Mouse (Mus musculus) ES-E14 (cell line): ENCODE data around the gene Fau. TPM values are rescaled to one million over a fixed set of nuclear protein-coding genes. Genes with fewer than 3 reads are reported as not detected.

Source experiments
- DNase-seq: peaks from one replicate; pipeline ENCODE4 v3.0.0-alpha.2; 2013; ENCODE audit warnings: low read depth, low spot score
- H3K27ac ChIP-seq: 2 replicates; pipeline ENCODE4 v1.5.1; 2012; ENCODE audit warnings: low read depth, mild to moderate bottlenecking, low read length, moderate library complexity, mixed read lengths; ENCODE audit not compliant: poor library complexity, insufficient read depth, severe bottlenecking
- H3K36me3 ChIP-seq: 2 replicates; pipeline ENCODE4 v1.6.1; 2012; ENCODE audit warnings: mild to moderate bottlenecking, low read length, moderate library complexity, mixed read lengths; ENCODE audit not compliant: control insufficient read depth, poor library complexity, insufficient read depth, severe bottlenecking
- H3K4me1 ChIP-seq, 2 experiments: fragments of 150-350 bp in 1 of 2; sonication (generic) in 1 of 2; 2 replicates each; pipeline ENCODE4 v1.6.1; 2012; ENCODE audit warnings: low read length in 2 of 2, mild to moderate bottlenecking in 1 of 2, mixed read lengths in 1 of 2; ENCODE audit not compliant: control insufficient read depth in 2 of 2, insufficient read depth in 2 of 2, poor library complexity in 1 of 2
- H3K4me3 ChIP-seq, 2 experiments: fragments of 150-350 bp in 1 of 2; sonication (generic) in 1 of 2; 2 replicates each; pipeline ENCODE4 v1.5.1; 2012; ENCODE audit warnings: low read length in 2 of 2, low read depth in 1 of 2, mild to moderate bottlenecking in 1 of 2, mixed read lengths in 1 of 2; ENCODE audit not compliant: insufficient read depth in 1 of 2, poor library complexity in 1 of 2, severe bottlenecking in 1 of 2
- H3K9ac ChIP-seq: 2 replicates; pipeline ENCODE4 v1.6.1; 2012; ENCODE audit warnings: low read depth, mild to moderate bottlenecking, low read length, mixed read lengths; ENCODE audit not compliant: poor library complexity, insufficient read depth, severe bottlenecking
- H3K9me3 ChIP-seq: fragments of 150-350 bp; sonication (generic); 2 replicates; pipeline ENCODE4 v1.6.1; 2012; ENCODE audit warnings: low read depth, mild to moderate bottlenecking, low read length; ENCODE audit not compliant: control insufficient read depth, insufficient read depth
- CHD2 ChIP-seq: IDR thresholded peaks from 2 replicates; pipeline ENCODE4 v1.6.1; 2014; ENCODE audit warnings: mild to moderate bottlenecking, low read depth, low read length, inconsistent platforms
- HCFC1 ChIP-seq: IDR thresholded peaks from 2 replicates; pipeline ENCODE4 v1.6.1; 2012; ENCODE audit warnings: low read length, inconsistent platforms, borderline replicate concordance; ENCODE audit not compliant: insufficient read depth
- MAFK ChIP-seq: IDR thresholded peaks from 2 replicates; pipeline ENCODE4 v1.6.1; 2014; ENCODE audit warnings: mild to moderate bottlenecking, low read depth, low read length, inconsistent platforms; ENCODE audit not compliant: insufficient read depth
- ZC3H11A ChIP-seq: IDR thresholded peaks from 2 replicates; pipeline ENCODE4 v1.6.1; 2012; ENCODE audit warnings: low read depth, mild to moderate bottlenecking, inconsistent platforms, low read length, borderline replicate concordance
- ZNF384 ChIP-seq: IDR thresholded peaks from 2 replicates; pipeline ENCODE4 v1.6.1; 2012; ENCODE audit warnings: low read depth, low read length, inconsistent platforms
- in situ Hi-C, 2 experiments: fragments of 600-800 bp; cut with MboI; formaldehyde crosslinking; loops; one replicate each; pipeline ENCODE4 v1.15.1; 2025; ENCODE audit warnings: low sequenced_read_pairs in 2 of 2, inconsistent platforms in 1 of 2; ENCODE audit not compliant: unreplicated experiment in 2 of 2
- total RNA-seq: library from RNA; depleted of rRNA; stranded (reverse); fragments of 300-350 nt; gene quantifications from 2 replicates; pipeline ENCODE4 v1.2.3, GENCODE M21; 2012

Fau gene
- total RNA-seq, 1 experiment: 1,510 TPM

DNA sequence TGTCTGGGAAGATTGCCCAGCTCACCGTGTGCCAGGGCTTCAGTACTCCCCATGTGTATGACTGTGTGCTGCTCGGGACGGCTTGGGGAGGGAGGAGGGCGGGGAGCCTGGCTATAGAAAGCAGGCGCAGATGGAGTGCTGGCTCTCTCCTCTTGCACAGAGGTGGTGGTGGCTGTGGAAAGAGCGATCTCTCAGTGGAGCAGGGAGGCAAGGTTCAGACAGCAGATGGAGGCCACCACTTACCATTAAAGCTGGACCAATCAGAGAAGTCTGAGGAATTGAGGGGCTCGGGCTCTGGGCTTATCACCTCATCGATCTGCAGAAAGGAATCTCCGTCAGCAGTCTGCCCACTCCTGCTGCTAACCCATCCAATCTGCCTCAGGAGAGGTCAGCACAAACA lies 24.5 kb downstream of the Fau start, which contains the start of gene Gm28374:
Gm28374 (minus strand) TSS at position 101 of the 400 bp plus-strand sequence.
- TF ChIP-seq MAFK (no peak), ZC3H11A (no peak), CHD2 (no peak), ZNF384 (no peak), HCFC1 (no peak)
- DNase-seq: no peak
- Histone ChIP-seq H3K4me1 (peaks cover 5 to 9% of the 10 kb centered on the region in 2 experiments; a peak in 3 of 4 replicates), H3K9ac (no peak within 1 kb of the TSS), H3K36me3 (peaks cover 32% of the 10 kb centered on the region), H3K4me3 (no peak within 1 kb of the TSS), H3K27ac (no peak within 1 kb of the TSS), H3K9me3 (no peaks in the 10 kb centered on the region)
- in situ Hi-C loops: no loop called here

DNA sequence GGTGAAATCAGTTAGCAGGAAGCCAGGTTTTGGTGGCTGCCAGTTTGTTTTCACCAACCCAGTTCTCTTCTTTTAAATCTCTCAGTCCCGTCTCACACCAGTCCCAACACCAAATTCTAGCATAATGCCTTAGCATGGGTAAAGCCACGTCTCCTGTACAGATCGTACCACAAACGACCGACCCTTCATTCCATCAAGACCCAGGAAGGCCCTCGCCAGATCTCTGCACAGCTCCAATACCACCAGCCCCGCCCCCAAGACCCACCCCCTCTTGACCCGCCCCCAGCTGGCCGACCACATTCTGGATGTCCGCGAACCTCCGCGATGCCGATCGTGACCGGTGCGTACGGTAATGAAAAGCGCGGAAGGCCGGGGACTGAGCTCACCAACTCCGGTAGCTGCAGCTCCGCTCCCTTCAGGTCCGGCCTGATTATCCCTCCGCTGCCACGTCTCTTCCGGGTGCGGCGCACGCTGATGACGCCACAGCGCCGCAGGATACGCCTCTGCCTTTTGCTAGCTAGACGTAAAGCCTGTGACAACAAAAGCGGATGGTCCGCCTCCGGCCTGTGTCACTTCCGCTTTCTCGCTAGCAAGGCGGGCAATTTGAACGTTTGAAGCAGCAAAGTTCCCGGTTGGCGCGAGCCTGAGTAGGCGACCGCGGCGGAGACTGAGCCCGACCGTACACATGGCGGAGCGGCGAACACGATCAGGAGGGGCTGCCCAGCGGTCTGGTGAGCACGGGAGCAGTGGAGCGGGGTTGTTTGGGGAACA lies 27.0 kb downstream of the Fau start, which contains the start of the genes Zfpl1 and Cdca5:
Zfpl1 (minus strand) TSS at position 479 of the 771 bp plus-strand sequence.
Cdca5 (plus strand) TSS at position 506 of the 771 bp plus-strand sequence.
- Histone ChIP-seq H3K9ac (peak within 1 kb of the TSS; percentile 97), H3K4me3 (peak within 1 kb of the TSS; percentile 89 to 91), H3K4me1 (peaks cover 7 to 19% of the 10 kb centered on the region in 2 experiments; a peak in 3 of 4 replicates), H3K36me3 (peaks cover 53% of the 10 kb centered on the region), H3K9me3 (no peaks in the 10 kb centered on the region), H3K27ac (peak within 1 kb of the TSS; percentile 96)
- peak; percentile 96 for DNase-seq
- in situ Hi-C loops: no loop called here
- TF ChIP-seq HCFC1: peak; percentile 94
- peak; percentile 48; the same call in 1 of the 2 replicates for TF ChIP-seq MAFK
- no peak for TF ChIP-seq ZC3H11A
- TF ChIP-seq CHD2: peak; percentile 67; the same call in 1 of the 2 replicates
- TF ChIP-seq ZNF384: no peak

DNA sequence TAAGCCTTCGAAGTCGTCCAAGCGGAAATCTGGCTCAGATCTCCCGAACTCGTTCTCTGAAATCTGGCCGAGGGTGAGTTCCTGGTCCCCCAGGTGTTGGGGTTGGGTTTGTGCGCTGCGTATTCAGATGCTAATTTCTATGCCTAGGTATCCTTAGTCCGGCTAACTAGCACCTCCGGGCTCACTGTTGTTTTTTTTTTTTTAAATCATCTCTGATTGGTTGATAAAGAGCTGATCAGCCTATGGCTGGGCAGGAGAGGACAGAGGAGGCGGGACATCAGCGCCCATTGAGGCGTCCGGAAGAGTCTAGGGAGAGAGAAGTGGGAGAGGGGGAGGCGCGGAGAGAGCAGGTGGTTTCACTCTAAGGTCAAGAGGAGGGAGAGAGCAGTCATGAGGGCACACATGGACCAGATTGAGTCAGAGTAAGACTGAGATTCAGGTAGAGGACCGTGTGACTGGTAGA lies 27.8 kb downstream of the Fau start:
- peaks cover 58% of the 10 kb centered on the region for H3K36me3 ChIP-seq
- TF ChIP-seq HCFC1: no peak
- no peak for TF ChIP-seq ZC3H11A
- TF ChIP-seq CHD2: peak; percentile 90
- TF ChIP-seq MAFK: no peak
- peak; percentile 100 for TF ChIP-seq ZNF384
- peak overlapping the region; percentile 89 to 91 for H3K4me3 ChIP-seq
- H3K9ac ChIP-seq: peak overlapping the region; percentile 97
- peak; percentile 93 for DNase-seq
- peak overlapping the region; percentile 96 for H3K27ac ChIP-seq
- H3K9me3 ChIP-seq: no peaks in the 10 kb centered on the region
- H3K4me1 ChIP-seq: peaks cover 7 to 20% of the 10 kb centered on the region in 2 experiments; a peak in 3 of 4 replicates
- in situ Hi-C loops: no loop called here

DNA sequence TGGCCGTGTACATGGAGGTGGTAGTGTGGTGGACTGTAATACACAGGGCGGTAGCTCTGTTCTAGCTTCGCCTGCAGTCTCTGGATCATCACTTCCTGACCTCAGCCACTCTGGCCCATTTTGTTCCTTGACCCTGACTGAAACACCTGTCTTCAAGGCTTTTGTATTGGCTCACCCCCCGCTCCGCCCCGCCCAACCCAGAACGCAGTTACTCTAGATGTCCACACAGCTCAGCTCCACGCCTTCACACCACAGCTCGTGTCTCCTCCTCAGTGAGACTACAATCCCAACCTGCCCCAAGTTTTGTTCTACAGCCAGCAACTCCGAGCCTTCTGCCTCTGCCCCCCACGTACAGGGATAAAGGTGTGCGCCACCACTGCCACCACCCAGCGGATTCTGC lies 31.2 kb downstream of the Fau start:
- H3K36me3 ChIP-seq: peaks cover 69% of the 10 kb centered on the region
- in situ Hi-C loops: no loop called here
- no peak overlapping the region for H3K27ac ChIP-seq
- no peak for TF ChIP-seq HCFC1
- TF ChIP-seq MAFK: no peak
- no peak for TF ChIP-seq CHD2
- no peak for TF ChIP-seq ZNF384
- no peak for TF ChIP-seq ZC3H11A
- no peak overlapping the region for H3K4me3 ChIP-seq
- peaks cover 7 to 19% of the 10 kb centered on the region in 2 experiments; a peak in 3 of 4 replicates for H3K4me1 ChIP-seq
- H3K9me3 ChIP-seq: no peaks in the 10 kb centered on the region
- DNase-seq: no peak
- no peak overlapping the region for H3K9ac ChIP-seq
